Mouse (Mus musculus) limb, embryonic 10.5 days (tissue): ENCODE data around the gene Hsd17b7. TPM values are rescaled to one million over a fixed set of nuclear protein-coding genes. Genes with fewer than 3 reads are reported as not detected.

Experiments
- DNase-seq: peaks from one replicate; pipeline ENCODE4 v3.0.0-alpha.2; 2017; ENCODE audit warnings: low spot score
- H3K27ac ChIP-seq: fragments of 300-500 bp; sonication (generic); 2 replicates; pipeline ENCODE4 v1.5.1; 2016; ENCODE audit warnings: mild to moderate bottlenecking
- H3K27me3 ChIP-seq: fragments of 300-500 bp; sonication (generic); 2 replicates; pipeline ENCODE4 v1.6.1; 2016; ENCODE audit warnings: low read depth, mild to moderate bottlenecking; ENCODE audit not compliant: poor library complexity, severe bottlenecking
- H3K36me3 ChIP-seq: fragments of 300-500 bp; sonication (generic); 2 replicates; pipeline ENCODE4 v1.6.1; 2016; ENCODE audit warnings: mild to moderate bottlenecking, moderate library complexity
- H3K4me1 ChIP-seq: fragments of 300-500 bp; sonication (generic); 2 replicates; pipeline ENCODE4 v1.6.1; 2016
- H3K4me3 ChIP-seq: fragments of 300-500 bp; sonication (generic); 2 replicates; pipeline ENCODE4 v1.5.1; 2016; ENCODE audit warnings: mild to moderate bottlenecking, moderate library complexity
- H3K9me3 ChIP-seq: fragments of 300-500 bp; sonication (generic); replicated peaks from 2 replicates; pipeline ENCODE4 v1.6.1; 2016; ENCODE audit warnings: mild to moderate bottlenecking
- WGBS: fragments of 180-500 bp; shearing (Covaris S2); methylation state at CpG from one replicate; pipeline ENCODE4 v1.1.7; 2016; 5-methylcytosine and 5-hydroxymethylcytosine counted together
- polyA plus RNA-seq: library from polyadenylated mRNA; unstranded; fragments of >200 nt; fragmentation: Nextera tagmentation; extraction: Ambion mirVana; gene quantifications from 2 replicates; pipeline ENCODE4 v1.2.1, GENCODE M21; 2016

The Hsd17b7 gene
- polyA plus RNA-seq, 1 experiment from 2014 or later = 18.2 TPM

GRCm38 (mm10) chr1:169969516-169969886 is 460 bp upstream of the Hsd17b7 start:
- Histone ChIP-seq H3K4me1 (peaks cover 17% of the 10 kb centered on the region), H3K27me3 (no peaks in the 10 kb centered on the region), H3K9me3 (no peaks in the 10 kb centered on the region), H3K27ac (peak overlapping the region; percentile 83), H3K36me3 (peaks cover 40% of the 10 kb centered on the region), H3K4me3 (peak overlapping the region; percentile 68)
- no peak for DNase-seq
- 2% methylated on average over 9 of the region's 9 CpGs for WGBS

GRCm38 (mm10) chr1:169953106-169953505 is 15.9 kb downstream of the Hsd17b7 start:
- no peaks in the 10 kb centered on the region for H3K9me3 ChIP-seq
- H3K4me3 ChIP-seq = no peak overlapping the region
- no peaks in the 10 kb centered on the region for H3K27me3 ChIP-seq
- peaks cover 80% of the 10 kb centered on the region for H3K36me3 ChIP-seq
- 96% methylated on average over 10 of the region's 10 CpGs for WGBS
- no peak overlapping the region for H3K27ac ChIP-seq
- H3K4me1 ChIP-seq = no peaks in the 10 kb centered on the region
- DNase-seq = no peak

GRCm38 (mm10) chr1:169952636-169953035 is 16.4 kb downstream of the Hsd17b7 start:
- Histone ChIP-seq H3K36me3 (peaks cover 75% of the 10 kb centered on the region), H3K4me3 (no peak overlapping the region), H3K27me3 (no peaks in the 10 kb centered on the region), H3K27ac (no peak overlapping the region), H3K9me3 (no peaks in the 10 kb centered on the region), H3K4me1 (no peaks in the 10 kb centered on the region)
- DNase-seq = no peak
- 94% methylated on average over 10 of the region's 10 CpGs for WGBS

GRCm38 (mm10) chr1:169951561-169951960 is 17.5 kb downstream of the Hsd17b7 start:
- Histone ChIP-seq H3K4me3 (no peak overlapping the region), H3K9me3 (no peaks in the 10 kb centered on the region), H3K27me3 (no peaks in the 10 kb centered on the region), H3K27ac (no peak overlapping the region), H3K4me1 (no peaks in the 10 kb centered on the region), H3K36me3 (peaks cover 64% of the 10 kb centered on the region)
- no peak for DNase-seq
- 92% methylated on average over 6 of the region's 6 CpGs for WGBS

GRCm38 (mm10) chr1:169950651-169951050 is 18.4 kb downstream of the Hsd17b7 start:
- H3K36me3 ChIP-seq = peaks cover 55% of the 10 kb centered on the region
- 92% methylated on average over 4 of the region's 4 CpGs for WGBS
- H3K9me3 ChIP-seq = no peaks in the 10 kb centered on the region

GRCm38 (mm10) chr1:169949981-169950380 is 19.1 kb downstream of the Hsd17b7 start:
- Histone ChIP-seq H3K4me3 (no peak overlapping the region), H3K27ac (no peak overlapping the region), H3K4me1 (no peaks in the 10 kb centered on the region), H3K9me3 (no peaks in the 10 kb centered on the region), H3K36me3 (peaks cover 48% of the 10 kb centered on the region), H3K27me3 (no peaks in the 10 kb centered on the region)
- DNase-seq = no peak
- WGBS = 81% methylated on average over 7 of the region's 7 CpGs

More at GRCm38 (mm10) chr1:169950651-169951050, 18.4 kb downstream of the Hsd17b7 start:
- no peak for DNase-seq
- Histone ChIP-seq H3K27me3 (no peaks in the 10 kb centered on the region), H3K4me1 (no peaks in the 10 kb centered on the region), H3K4me3 (no peak overlapping the region), H3K27ac (no peak overlapping the region)

- no peak for DNase-seq
- no peak overlapping the region for H3K27ac ChIP-seq
- WGBS = 91% methylated on average over 7 of the region's 7 CpGs
These were observed 20.2 kb downstream of the Hsd17b7 start for GRCm38 (mm10) chr1:169948866-169949265.

GRCm38 (mm10) chr1:169948280-169948679 is 20.8 kb downstream of the Hsd17b7 start:
- H3K9me3 ChIP-seq = no peaks in the 10 kb centered on the region
- peaks cover 33% of the 10 kb centered on the region for H3K36me3 ChIP-seq
- 80% methylated on average over 7 of the region's 7 CpGs for WGBS
- DNase-seq = no peak
- no peak overlapping the region for H3K4me3 ChIP-seq
- no peaks in the 10 kb centered on the region for H3K27me3 ChIP-seq
- H3K27ac ChIP-seq = no peak overlapping the region
- H3K4me1 ChIP-seq = no peaks in the 10 kb centered on the region

More at GRCm38 (mm10) chr1:169948866-169949265, 20.2 kb downstream of the Hsd17b7 start:
- no peak overlapping the region for H3K4me3 ChIP-seq
- peaks cover 37% of the 10 kb centered on the region for H3K36me3 ChIP-seq
- no peaks in the 10 kb centered on the region for H3K4me1 ChIP-seq
- H3K27me3 ChIP-seq = no peaks in the 10 kb centered on the region
- H3K9me3 ChIP-seq = no peaks in the 10 kb centered on the region

- H3K36me3 ChIP-seq = peaks cover 26% of the 10 kb centered on the region
- 79% methylated on average over 6 of the region's 6 CpGs for WGBS
- no peak for DNase-seq
- H3K27ac ChIP-seq = no peak overlapping the region
- no peaks in the 10 kb centered on the region for H3K27me3 ChIP-seq
- no peak overlapping the region for H3K4me3 ChIP-seq
- H3K9me3 ChIP-seq = no peaks in the 10 kb centered on the region
- no peaks in the 10 kb centered on the region for H3K4me1 ChIP-seq
These were observed 21.4 kb downstream of the Hsd17b7 start for GRCm38 (mm10) chr1:169947654-169948053.

- H3K9me3 ChIP-seq = no peaks in the 10 kb centered on the region
- H3K27ac ChIP-seq = no peak overlapping the region
- WGBS = 76% methylated on average over 3 of the region's 3 CpGs
- peaks cover 11% of the 10 kb centered on the region for H3K36me3 ChIP-seq
- H3K4me3 ChIP-seq = no peak overlapping the region
- no peaks in the 10 kb centered on the region for H3K4me1 ChIP-seq
- H3K27me3 ChIP-seq = no peaks in the 10 kb centered on the region
- no peak for DNase-seq
These were observed 23.0 kb downstream of the Hsd17b7 start for GRCm38 (mm10) chr1:169946004-169946403.

GRCm38 (mm10) chr1:169939345-169939744 is 29.7 kb downstream of the Hsd17b7 start:
- Histone ChIP-seq H3K27ac (no peak overlapping the region), H3K36me3 (no peaks in the 10 kb centered on the region), H3K27me3 (no peaks in the 10 kb centered on the region), H3K4me3 (no peak overlapping the region), H3K4me1 (no peaks in the 10 kb centered on the region), H3K9me3 (no peaks in the 10 kb centered on the region)
- WGBS = 11% methylated on average over 2 of the region's 2 CpGs
- no peak for DNase-seq

GRCm38 (mm10) chr1:169934005-169934725 is 34.9 kb downstream of the Hsd17b7 start:
- no peaks in the 10 kb centered on the region for H3K4me1 ChIP-seq
- WGBS = 64% methylated on average over 16 of the region's 16 CpGs
- peak; percentile 64 for DNase-seq
- no peaks in the 10 kb centered on the region for H3K36me3 ChIP-seq
- no peaks in the 10 kb centered on the region for H3K9me3 ChIP-seq
- H3K27me3 ChIP-seq = 0 out of 2 replicates have a peak, but pooled peaks cover 3% of the 10 kb centered on the region
- H3K27ac ChIP-seq = no peak overlapping the region
- H3K4me3 ChIP-seq = no peak overlapping the region

- Histone ChIP-seq H3K4me1 (peaks cover 4% of the 10 kb centered on the region; the same call in 1 of the 2 replicates), H3K9me3 (no peaks in the 10 kb centered on the region), H3K4me3 (no peak overlapping the region), H3K27me3 (0 out of 2 replicates have a peak, but pooled peaks cover 3% of the 10 kb centered on the region), H3K36me3 (no peaks in the 10 kb centered on the region), H3K27ac (no peak overlapping the region)
- WGBS = 77% methylated on average over 7 of the region's 7 CpGs
- no peak for DNase-seq
These were observed 36.8 kb downstream of the Hsd17b7 start for GRCm38 (mm10) chr1:169932122-169932746.
